Mouse (Mus musculus): ENCODE data around the gene Olfr1161. TPM values are rescaled to one million over a fixed set of nuclear protein-coding genes. Genes with fewer than 3 reads are reported as not detected.
"Not testable (repeated sequence)": the region's sequence is repeated elsewhere in the genome, so short reads cannot be mapped to it uniquely, and the experiment has no call there.

The Olfr1161 gene
- not detected in 2 replicates for polyA plus RNA-seq (2012; rRNA removed)

GRCm38 (mm10) chr2:88022474-88022873 lies at the start of gene Olfr1161:
TSS of gene Olfr1161 (plus strand) at chr2:88022774.
- DNase-seq; H3K27me3 ChIP-seq (replicated peaks; ENCODE audit: control insufficient read depth, insufficient read depth, low read length); H3K4me3 ChIP-seq (ENCODE audit: insufficient read depth, low read depth, low read length); H3K36me3 ChIP-seq (ENCODE audit: control insufficient read depth, insufficient read depth, low read length); H3K27ac ChIP-seq (ENCODE audit: insufficient read depth, low read depth, low read length); H3K4me1 ChIP-seq (ENCODE audit: control insufficient read depth, insufficient read depth, low read length): not testable (repeated sequence)
- 67% methylated on average over 1 of the region's 1 CpGs for WGBS

DNA sequence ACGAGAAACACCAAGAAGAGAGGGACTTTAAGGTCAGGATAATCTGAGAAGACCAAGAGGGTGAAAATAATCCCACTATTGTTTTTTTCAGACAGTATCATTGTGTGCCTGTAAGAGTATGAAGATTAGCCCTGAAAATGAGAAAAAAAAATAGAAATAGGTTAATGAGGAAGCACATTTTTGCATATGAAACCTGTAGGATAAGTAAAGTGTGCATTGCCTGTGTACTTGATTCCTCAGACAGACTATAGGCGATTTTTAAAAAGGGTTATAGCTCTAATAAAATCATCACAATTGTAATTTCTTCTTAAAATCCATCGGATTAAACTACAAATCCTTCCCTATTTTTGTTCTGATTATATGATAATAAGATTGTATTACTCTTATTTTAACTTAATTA lies 48.0 kb upstream of the Olfr1161 start, which contains the start of gene Olfr74:
Gene Olfr74, minus strand, starts transcription at position 101 of the 400 bp plus-strand sequence.
- TF ChIP-seq CTCF (conservative IDR thresholded peaks at IDR 0.05; ENCODE audit: insufficient read depth, insufficient read length, low read depth, low read length), result no peak
- no peak for TF ChIP-seq POLR2A (IDR thresholded peaks at IDR 0.05; ENCODE audit: low read depth, low read length)
- Histone ChIP-seq H3K36me3 (ENCODE audit: control insufficient read depth, insufficient read depth, low read length) (no peaks in the 10 kb centered on the region), H3K4me3 (ENCODE audit: insufficient read depth, low read depth, low read length) (no peak within 1 kb of the TSS), H3K27me3 (replicated peaks; ENCODE audit: control insufficient read depth, insufficient read depth, low read length) (no peaks in the 10 kb centered on the region), H3K4me1 (ENCODE audit: control insufficient read depth, insufficient read depth, low read length) (no peaks in the 10 kb centered on the region), H3K27ac (ENCODE audit: insufficient read depth, low read depth, low read length) (no peak within 1 kb of the TSS)
- no peak for DNase-seq
- WGBS, result 66% methylated on average over 3 of the region's 3 CpGs

DNA sequence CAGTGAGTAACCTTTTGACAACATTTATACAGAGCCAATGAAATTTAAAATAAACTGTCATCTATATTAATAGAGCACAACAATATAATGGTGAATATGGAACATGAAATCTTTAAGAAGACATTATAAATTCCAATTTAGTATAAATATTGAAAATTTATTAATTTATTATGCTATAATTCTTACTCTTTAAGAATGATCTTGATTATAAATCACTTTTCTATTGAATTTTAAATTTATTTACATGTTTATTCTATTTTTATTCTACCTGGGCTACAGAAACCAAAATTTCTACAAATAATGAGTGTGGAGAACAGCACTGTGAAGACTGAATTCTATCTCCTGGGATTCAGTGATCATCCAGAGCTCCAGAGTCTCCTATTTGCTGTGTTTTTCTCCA lies 32.8 kb upstream of the Olfr1161 start, which contains the start of gene Olfr1158:
Gene Olfr1158, plus strand, starts transcription at position 301 of the 400 bp plus-strand sequence.
- no peak within 1 kb of the TSS for H3K4me3 ChIP-seq (ENCODE audit: insufficient read depth, low read depth, low read length)
- no peaks in the 10 kb centered on the region for H3K27me3 ChIP-seq (replicated peaks; ENCODE audit: control insufficient read depth, insufficient read depth, low read length)
- DNase-seq, result no peak
- H3K36me3 ChIP-seq (ENCODE audit: control insufficient read depth, insufficient read depth, low read length), result no peaks in the 10 kb centered on the region
- no peaks in the 10 kb centered on the region for H3K4me1 ChIP-seq (ENCODE audit: control insufficient read depth, insufficient read depth, low read length)
- no peak for TF ChIP-seq POLR2A (IDR thresholded peaks at IDR 0.05; ENCODE audit: low read depth, low read length)
- TF ChIP-seq CTCF (conservative IDR thresholded peaks at IDR 0.05; ENCODE audit: insufficient read depth, insufficient read length, low read depth, low read length), result no peak
- no peak within 1 kb of the TSS for H3K27ac ChIP-seq (ENCODE audit: insufficient read depth, low read depth, low read length)

DNA sequence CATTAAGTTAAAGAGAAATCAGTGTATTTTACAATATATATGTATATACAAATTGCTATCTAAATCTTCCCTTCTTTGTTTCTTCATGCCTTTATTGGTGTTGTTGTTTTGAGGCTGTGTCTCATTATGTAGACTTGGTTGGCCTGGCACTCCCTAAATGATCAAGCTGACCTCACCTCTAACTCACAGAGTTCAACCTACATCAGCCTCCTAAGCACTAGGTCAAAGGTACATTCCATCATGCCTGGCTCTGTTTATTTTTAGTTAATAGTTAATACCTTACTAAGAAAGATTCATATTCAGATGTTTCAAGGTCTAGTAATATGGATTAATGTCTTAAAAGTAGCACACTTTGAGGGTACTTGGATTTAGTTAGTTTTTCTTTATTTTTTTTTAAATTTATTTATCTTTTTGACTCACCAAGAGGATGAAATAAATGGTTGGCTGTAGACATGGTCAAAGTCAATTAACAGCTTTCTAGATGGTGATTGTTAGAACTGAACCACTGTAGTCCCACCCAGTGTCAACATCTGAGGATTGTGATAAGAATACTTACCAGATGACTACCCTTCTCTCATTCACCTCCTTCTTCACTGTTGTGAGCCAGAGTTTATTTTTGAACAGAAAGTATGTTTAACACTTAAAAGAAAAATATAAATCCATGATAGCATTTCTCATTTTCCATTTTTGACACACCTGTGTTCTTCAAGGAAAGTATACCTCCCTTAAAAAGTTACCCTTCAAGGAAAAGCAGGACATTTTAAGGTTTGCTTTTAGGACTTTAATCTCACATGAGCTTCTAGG lies 14.9 kb upstream of the Olfr1161 start, which contains the start of gene Olfr1160:
Gene Olfr1160, minus strand, starts transcription at position 754 of the 804 bp plus-strand sequence.
- DNase-seq, result peak; percentile 6
- no peaks in the 10 kb centered on the region for H3K4me1 ChIP-seq (ENCODE audit: control insufficient read depth, insufficient read depth, low read length)
- no peaks in the 10 kb centered on the region for H3K27me3 ChIP-seq (replicated peaks; ENCODE audit: control insufficient read depth, insufficient read depth, low read length)
- H3K27ac ChIP-seq (ENCODE audit: insufficient read depth, low read depth, low read length), result no peak within 1 kb of the TSS
- H3K36me3 ChIP-seq (ENCODE audit: control insufficient read depth, insufficient read depth, low read length), result no peaks in the 10 kb centered on the region
- TF ChIP-seq POLR2A (IDR thresholded peaks at IDR 0.05; ENCODE audit: low read depth, low read length) (no peak), CTCF (conservative IDR thresholded peaks at IDR 0.05; ENCODE audit: insufficient read depth, insufficient read length, low read depth, low read length) (no peak)
- H3K4me3 ChIP-seq (ENCODE audit: insufficient read depth, low read depth, low read length), result no peak within 1 kb of the TSS

- no peaks in the 10 kb centered on the region for H3K27me3 ChIP-seq (replicated peaks; ENCODE audit: control insufficient read depth, insufficient read depth, low read length)
- H3K4me3 ChIP-seq (ENCODE audit: insufficient read depth, low read depth, low read length), result no peak within 1 kb of the TSS
- no peaks in the 10 kb centered on the region for H3K4me1 ChIP-seq (ENCODE audit: control insufficient read depth, insufficient read depth, low read length)
- TF ChIP-seq CTCF (conservative IDR thresholded peaks at IDR 0.05; ENCODE audit: insufficient read depth, insufficient read length, low read depth, low read length) (no peak), POLR2A (IDR thresholded peaks at IDR 0.05; ENCODE audit: low read depth, low read length) (no peak)
- DNase-seq, result no peak
- no peak within 1 kb of the TSS for H3K27ac ChIP-seq (ENCODE audit: insufficient read depth, low read depth, low read length)
- H3K36me3 ChIP-seq (ENCODE audit: control insufficient read depth, insufficient read depth, low read length), result no peaks in the 10 kb centered on the region
These were observed 15.0 kb downstream of the Olfr1161 start, which contains the start of gene Olfr73 for GRCm38 (mm10) chr2:88037599-88037998. TSS of gene Olfr73 (minus strand) at chr2:88037699.

GRCm38 (mm10) chr2:88051029-88051428 lies 28.5 kb downstream of the Olfr1161 start, which contains the start of gene Olfr1162:
TSS of gene Olfr1162 (minus strand) at chr2:88051129.
- DNase-seq, result no peak
- TF ChIP-seq CTCF (conservative IDR thresholded peaks at IDR 0.05; ENCODE audit: insufficient read depth, insufficient read length, low read depth, low read length) (no peak), POLR2A (IDR thresholded peaks at IDR 0.05; ENCODE audit: low read depth, low read length) (no peak)
- H3K4me3 ChIP-seq (ENCODE audit: insufficient read depth, low read depth, low read length), result no peak within 1 kb of the TSS
- H3K4me1 ChIP-seq (ENCODE audit: control insufficient read depth, insufficient read depth, low read length), result no peaks in the 10 kb centered on the region
- H3K27ac ChIP-seq (ENCODE audit: insufficient read depth, low read depth, low read length), result no peak within 1 kb of the TSS
- WGBS, result 83% methylated on average over 1 of the region's 1 CpGs
- no peaks in the 10 kb centered on the region for H3K36me3 ChIP-seq (ENCODE audit: control insufficient read depth, insufficient read depth, low read length)
- H3K27me3 ChIP-seq (replicated peaks; ENCODE audit: control insufficient read depth, insufficient read depth, low read length), result no peaks in the 10 kb centered on the region

- TF ChIP-seq POLR2A (IDR thresholded peaks at IDR 0.05; ENCODE audit: low read depth, low read length), result no peak
- TF ChIP-seq CTCF (conservative IDR thresholded peaks at IDR 0.05; ENCODE audit: insufficient read depth, insufficient read length, low read depth, low read length), result no peak
- H3K27me3 ChIP-seq (replicated peaks; ENCODE audit: control insufficient read depth, insufficient read depth, low read length), result no peaks in the 10 kb centered on the region
- H3K4me1 ChIP-seq (ENCODE audit: control insufficient read depth, insufficient read depth, low read length), result no peaks in the 10 kb centered on the region
- no peak for DNase-seq
- H3K4me3 ChIP-seq (ENCODE audit: insufficient read depth, low read depth, low read length), result no peak overlapping the region
- 95% methylated on average over 2 of the region's 2 CpGs for WGBS
- no peak overlapping the region for H3K27ac ChIP-seq (ENCODE audit: insufficient read depth, low read depth, low read length)
- no peaks in the 10 kb centered on the region for H3K36me3 ChIP-seq (ENCODE audit: control insufficient read depth, insufficient read depth, low read length)
These were observed 41.0 kb downstream of the Olfr1161 start for GRCm38 (mm10) chr2:88063587-88063986.

All from kidney, adult 2 months (tissue).